Mouse (Mus musculus): ENCODE measurements around the gene Bmpr1b.

Bmpr1b gene

GRCm38 (mm10) chr3:142114190-142114589 is 55.0 kb downstream of the Bmpr1b start:
- no peak for DNase-seq (ENCODE audit: extremely low read depth, low read depth)

GRCm38 (mm10) chr3:142113208-142113607 is 56.0 kb downstream of the Bmpr1b start:
- DNase-seq (ENCODE audit: extremely low read depth, low read depth), result no peak

GRCm38 (mm10) chr3:142106227-142106626 is 63.0 kb downstream of the Bmpr1b start:
- DNase-seq (ENCODE audit: extremely low read depth, low read depth), result no peak

GRCm38 (mm10) chr3:142104027-142104805 is 65.0 kb downstream of the Bmpr1b start:
- DNase-seq (ENCODE audit: extremely low read depth, low read depth), result no peak

- no peak for DNase-seq (ENCODE audit: extremely low read depth, low read depth)
Measured at GRCm38 (mm10) chr3:142103622-142104021, 65.6 kb downstream of the Bmpr1b start.

- DNase-seq (ENCODE audit: extremely low read depth, low read depth), result no peak
Measured at GRCm38 (mm10) chr3:142099151-142099550, 70.1 kb downstream of the Bmpr1b start.

- no peak for DNase-seq (ENCODE audit: extremely low read depth, low read depth)
Measured at GRCm38 (mm10) chr3:142094049-142094448, 75.2 kb downstream of the Bmpr1b start.

- no peak for DNase-seq (ENCODE audit: extremely low read depth, low read depth)
Measured at GRCm38 (mm10) chr3:142089684-142090083, 79.5 kb downstream of the Bmpr1b start.

- DNase-seq (ENCODE audit: extremely low read depth, low read depth), result no peak
Measured at GRCm38 (mm10) chr3:142085938-142086337, 83.3 kb downstream of the Bmpr1b start.

- no peak for DNase-seq (ENCODE audit: extremely low read depth, low read depth)
Measured at GRCm38 (mm10) chr3:142084091-142084490, 85.1 kb downstream of the Bmpr1b start.

- DNase-seq (ENCODE audit: extremely low read depth, low read depth), result no peak
Measured at GRCm38 (mm10) chr3:142077723-142078302, 91.4 kb downstream of the Bmpr1b start.

GRCm38 (mm10) chr3:142071601-142072000 is 97.6 kb downstream of the Bmpr1b start:
- no peak for DNase-seq (ENCODE audit: extremely low read depth, low read depth)

GRCm38 (mm10) chr3:142066792-142067346 is 102.4 kb downstream of the Bmpr1b start:
- DNase-seq (ENCODE audit: extremely low read depth, low read depth), result no peak

GRCm38 (mm10) chr3:142065111-142065510 is 104.1 kb downstream of the Bmpr1b start:
- no peak for DNase-seq (ENCODE audit: extremely low read depth, low read depth)

- no peak for DNase-seq (ENCODE audit: extremely low read depth, low read depth)
Measured at GRCm38 (mm10) chr3:142063536-142064226, 105.5 kb downstream of the Bmpr1b start.

GRCm38 (mm10) chr3:142061267-142061666 is 108.0 kb downstream of the Bmpr1b start:
- no peak for DNase-seq (ENCODE audit: extremely low read depth, low read depth)

GRCm38 (mm10) chr3:142059890-142060289 is 109.3 kb downstream of the Bmpr1b start:
- no peak for DNase-seq (ENCODE audit: extremely low read depth, low read depth)

GRCm38 (mm10) chr3:142050681-142051080 is 118.5 kb downstream of the Bmpr1b start:
- no peak for DNase-seq (ENCODE audit: extremely low read depth, low read depth)

- DNase-seq (ENCODE audit: extremely low read depth, low read depth), result no peak
Measured at GRCm38 (mm10) chr3:142049610-142050009, 119.6 kb downstream of the Bmpr1b start.

- no peak for DNase-seq (ENCODE audit: extremely low read depth, low read depth)
Measured at GRCm38 (mm10) chr3:142049093-142049492, 120.1 kb downstream of the Bmpr1b start.

- DNase-seq (ENCODE audit: extremely low read depth, low read depth), result no peak
Measured at GRCm38 (mm10) chr3:142048493-142048892, 120.7 kb downstream of the Bmpr1b start.

- DNase-seq (ENCODE audit: extremely low read depth, low read depth), result peak; percentile 11
Measured at GRCm38 (mm10) chr3:142043463-142043862, 125.8 kb downstream of the Bmpr1b start.

Measured in MEL-GATA-1-ER (cell line).